Comparison of ENCODE assay signal across 13 mouse cellular contexts in the genomic region with DNA sequence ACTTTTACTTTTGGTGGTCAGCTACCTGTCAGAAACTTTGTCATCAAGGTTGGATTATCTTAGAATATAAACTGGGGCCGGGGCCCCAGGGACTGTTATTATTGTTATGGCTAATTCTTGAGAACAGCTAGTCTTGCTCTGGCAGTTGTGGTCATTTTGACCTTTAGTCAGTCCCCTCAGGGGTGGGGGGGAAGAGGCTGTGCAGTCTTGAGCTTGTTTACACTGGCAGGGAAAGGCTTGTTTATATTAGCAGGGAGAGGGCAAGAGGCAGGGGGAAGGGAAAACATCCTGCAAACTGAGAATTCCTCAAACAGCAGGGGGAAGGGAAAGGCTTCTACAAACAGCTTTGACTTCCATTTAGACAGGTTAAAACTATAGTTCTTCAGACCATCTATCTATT.
DNase-seq lines count a peak whose midpoint lies in the region; ATAC-seq and TF ChIP-seq lines count a peak whose summit lies in the region.
"Had no signal": no experiment of that assay in that cellular context is flagged by ENCODE, and none has a peak within 500 bp of the region (broad histone marks: within the 10 kb centered on the region; RNA-seq: fewer than 3 reads in every experiment).

No protein-coding gene starts in this region.

- DNase-seq in heart, adult 11 months: peak; percentile 81
- DNase-seq in heart, postnatal 36 days: no peak
- peak; percentile 2 for DNase-seq in adipocyte (ENCODE audit: low spot score)
- DNase-seq in kidney, adult 8-10 months: peak; percentile 13
- peak; percentile 63 for DNase-seq in lung, embryonic 14.5 days
- DNase-seq in spleen, adult 12 weeks (ENCODE audit: low spot score): no peak
- DNase-seq in c-Kit-positive CD71-positive TER-119-positive erythroid progenitor cells, embryonic 14.5 days (ENCODE audit: low spot score): no peak
- DNase-seq in right cerebral cortex, postnatal 14 days: no peak
- DNase-seq: cerebellum, adult 11-12 months had no signal

- WGBS in lung, embryonic 14.5 days: 13% methylated on average over 1 of the region's 1 CpGs

- H3K9ac ChIP-seq in lung, embryonic 14.5 days: no peak overlapping the region
- H3K9ac ChIP-seq: embryonic facial prominence, embryonic 13.5 days; heart, embryonic 13.5 days had no signal

- no peak overlapping the region for H3K27ac ChIP-seq in lung, embryonic 14.5 days (ENCODE audit: low read depth)
- H3K27ac ChIP-seq: embryonic facial prominence, embryonic 13.5 days; heart, embryonic 13.5 days had no signal

- intact Hi-C loops in heart, postnatal 36 days (cut with DNase I): no loop called here

- no peaks in the 10 kb centered on the region for H3K9me3 ChIP-seq in lung, embryonic 14.5 days (ENCODE audit: low read depth, low read length)
- H3K9me3 ChIP-seq: embryonic facial prominence, embryonic 13.5 days; G1E; heart, embryonic 13.5 days had no signal

- no peak for TF ChIP-seq CTCF in lung, embryonic 14.5 days (IDR thresholded peaks at IDR 0.05; ENCODE audit: low read depth)

- no peak overlapping the region for H3K4me3 ChIP-seq in lung, embryonic 14.5 days (ENCODE audit: low read depth, low read length)
- H3K4me3 ChIP-seq: embryonic facial prominence, embryonic 13.5 days; heart, embryonic 13.5 days had no signal

- H3K27me3 ChIP-seq in lung, embryonic 14.5 days (ENCODE audit: insufficient read depth, low read length): no peaks in the 10 kb centered on the region
- H3K27me3 ChIP-seq: embryonic facial prominence, embryonic 13.5 days; heart, embryonic 13.5 days had no signal

- no peak overlapping the region for H3K4me2 ChIP-seq in lung, embryonic 14.5 days
- H3K4me2 ChIP-seq: embryonic facial prominence, embryonic 13.5 days; heart, embryonic 13.5 days had no signal

- H3K4me1 ChIP-seq in lung, embryonic 14.5 days (ENCODE audit: insufficient read depth): no peaks in the 10 kb centered on the region
- H3K4me1 ChIP-seq: embryonic facial prominence, embryonic 13.5 days; heart, embryonic 13.5 days had no signal

- no peaks in the 10 kb centered on the region for H3K36me3 ChIP-seq in lung, embryonic 14.5 days (ENCODE audit: insufficient read depth)
- H3K36me3 ChIP-seq: embryonic facial prominence, embryonic 13.5 days; G1E; heart, embryonic 13.5 days had no signal

- peak; percentile 86 for ATAC-seq in lung, embryonic 14.5 days (ENCODE audit: insufficient read depth)
- ATAC-seq: activated CD4-positive, CD25-positive, alpha-beta regulatory T cell, adult 4 months had no signal

Comparison
In these comparisons a context has a peak if more than half of its experiments do, and no peak if none do; other contexts are left out.
1. DNase-seq: peak in heart, adult 11 months (single experiment), adipocyte (single experiment), kidney, adult 8-10 months (2 of 2) and lung, embryonic 14.5 days (single experiment); none in heart, postnatal 36 days (0 of 2), spleen, adult 12 weeks (single experiment), c-Kit-positive CD71-positive TER-119-positive erythroid progenitor cells, embryonic 14.5 days (single experiment) and right cerebral cortex, postnatal 14 days (single experiment).